Mouse (Mus musculus) MEL (cell line): ENCODE measurements around the gene Cnksr1. TPM values are rescaled to one million over a fixed set of nuclear protein-coding genes. Genes with fewer than 3 reads are reported as not detected.

ENCODE experiments used
- DNase-seq: peaks from one replicate; pipeline ENCODE4 v3.0.0; 2011; ENCODE audit warnings: low read depth, low spot score
- H3K27ac ChIP-seq: 2 replicates; pipeline ENCODE4 v1.5.1; 2012; ENCODE audit warnings: low read depth, mild to moderate bottlenecking, control low read depth, low read length, moderate library complexity; ENCODE audit not compliant: control insufficient read depth
- H3K27me3 ChIP-seq, 2 experiments: fragments of 150-350 bp in 1 of 2; sonication (generic) in 1 of 2; 2 replicates each; pipeline ENCODE4 v1.6.1; 2012; ENCODE audit warnings: low read length in 2 of 2, mild to moderate bottlenecking in 2 of 2, improper control_type of control experiment in 1 of 2, moderate library complexity in 1 of 2; ENCODE audit not compliant: insufficient read depth in 2 of 2, control insufficient read depth in 1 of 2
- H3K36me3 ChIP-seq, 2 experiments: 2 replicates each; pipeline ENCODE4 v1.6.1; 2012 to 2014; ENCODE audit warnings: low read length in 2 of 2, improper control_type of control experiment in 1 of 2, inconsistent platforms in 1 of 2, mild to moderate bottlenecking in 1 of 2; ENCODE audit not compliant: insufficient read depth in 2 of 2, control insufficient read depth in 1 of 2
- H3K4me1 ChIP-seq, 2 experiments: fragments of 150-350 bp in 1 of 2; sonication (generic) in 1 of 2; 2 replicates each; pipeline ENCODE4 v1.6.1; 2012; ENCODE audit warnings: low read length in 2 of 2, improper control_type of control experiment in 1 of 2, mild to moderate bottlenecking in 1 of 2; ENCODE audit not compliant: insufficient read depth in 2 of 2, control insufficient read depth in 1 of 2
- H3K4me3 ChIP-seq, 2 experiments: fragments of 150-350 bp in 1 of 2; sonication (generic) in 1 of 2; 2 replicates each; pipeline ENCODE4 v1.5.1; 2012; ENCODE audit warnings: low read depth in 2 of 2, low read length in 2 of 2, mild to moderate bottlenecking in 2 of 2, moderate library complexity in 2 of 2, control low read depth in 1 of 2, improper control_type of control experiment in 1 of 2; ENCODE audit not compliant: control insufficient read depth in 1 of 2, insufficient read depth in 1 of 2
- H3K79me2 ChIP-seq: 2 replicates; pipeline ENCODE4 v1.6.1; 2012; ENCODE audit warnings: mild to moderate bottlenecking, low read length, moderate library complexity; ENCODE audit not compliant: control insufficient read depth, poor library complexity, insufficient read depth
- H3K9ac ChIP-seq: 2 replicates; pipeline ENCODE4 v1.6.1; 2012; ENCODE audit warnings: low read depth, mild to moderate bottlenecking, control low read depth, low read length, moderate library complexity; ENCODE audit not compliant: control insufficient read depth, poor library complexity, severe bottlenecking
- H3K9me3 ChIP-seq: fragments of 150-350 bp; sonication (generic); replicated peaks from 2 replicates; pipeline ENCODE4 v1.6.1; 2012; ENCODE audit warnings: mild to moderate bottlenecking, low read length, improper control_type of control experiment, moderate library complexity; ENCODE audit not compliant: insufficient read depth
- CHD1 ChIP-seq: IDR thresholded peaks from 2 replicates; pipeline ENCODE4 v1.6.1; 2012; ENCODE audit warnings: low read depth, mild to moderate bottlenecking, inconsistent platforms, low read length, improper control_type of control experiment
- CTCF ChIP-seq, 3 experiments: IDR thresholded peaks in 2 of 3; conservative IDR thresholded peaks in 1 of 3; 2 replicates each; pipeline ENCODE4 v1.5.1; 2011 to 2012; ENCODE audit warnings: low read length in 3 of 3, low read depth in 2 of 3, mild to moderate bottlenecking in 2 of 3, improper control_type of control experiment in 1 of 3, inconsistent platforms in 1 of 3, mixed read lengths in 1 of 3, moderate library complexity in 1 of 3; ENCODE audit not compliant: control insufficient read depth in 1 of 3, insufficient read depth in 1 of 3, poor library complexity in 1 of 3, severe bottlenecking in 1 of 3
- ETS1 ChIP-seq: IDR thresholded peaks from 2 replicates; pipeline ENCODE4 v1.6.1; 2012; ENCODE audit warnings: low read depth, mild to moderate bottlenecking, inconsistent platforms, low read length, improper control_type of control experiment, moderate library complexity
- JUND ChIP-seq: IDR thresholded peaks from 2 replicates; pipeline ENCODE4 v1.6.1; 2011; ENCODE audit warnings: low read depth, mild to moderate bottlenecking, improper control_type of control experiment, low read length
- MAX ChIP-seq: IDR thresholded peaks from 2 replicates; pipeline ENCODE4 v1.6.1; 2011; ENCODE audit warnings: low read length, improper control_type of control experiment
- MAZ ChIP-seq: IDR thresholded peaks from 2 replicates; pipeline ENCODE4 v1.6.1; 2012; ENCODE audit warnings: low read depth, mild to moderate bottlenecking, inconsistent platforms, low read length, improper control_type of control experiment
- MYB ChIP-seq: IDR thresholded peaks from 2 replicates; pipeline ENCODE4 v1.6.1; 2011; ENCODE audit warnings: mild to moderate bottlenecking, low read depth, low read length, improper control_type of control experiment
- MYC ChIP-seq: IDR thresholded peaks from 2 replicates; pipeline ENCODE4 v1.6.1; 2011; ENCODE audit warnings: low read depth, mild to moderate bottlenecking, low read length, improper control_type of control experiment, moderate library complexity
- POLR2A ChIP-seq, 2 experiments: IDR thresholded peaks; 2 replicates each; pipeline ENCODE4 v1.6.1; 2011 to 2012; ENCODE audit warnings: low read length in 2 of 2, mild to moderate bottlenecking in 2 of 2, control low read depth in 1 of 2, improper control_type of control experiment in 1 of 2, low read depth in 1 of 2, moderate library complexity in 1 of 2; ENCODE audit not compliant: control insufficient read depth in 1 of 2, insufficient read depth in 1 of 2, poor library complexity in 1 of 2
- POLR2AphosphoS5 ChIP-seq: IDR thresholded peaks from 2 replicates; pipeline ENCODE4 v1.6.1; 2012; ENCODE audit warnings: low read depth, borderline replicate concordance, mild to moderate bottlenecking, inconsistent platforms, low read length, moderate library complexity, mixed read lengths
- RAD21 ChIP-seq: IDR thresholded peaks from 2 replicates; pipeline ENCODE4 v1.6.1; 2011; ENCODE audit warnings: mild to moderate bottlenecking, low read depth, low read length, improper control_type of control experiment
- RCOR1 ChIP-seq: IDR thresholded peaks from 2 replicates; pipeline ENCODE4 v1.6.1; 2012; ENCODE audit warnings: low read depth, mild to moderate bottlenecking, inconsistent platforms, low read length, improper control_type of control experiment
- UBTF ChIP-seq: IDR thresholded peaks from 2 replicates; pipeline ENCODE4 v1.6.1; 2012; ENCODE audit warnings: low read depth, mild to moderate bottlenecking, inconsistent platforms, low read length, improper control_type of control experiment, moderate library complexity, borderline replicate concordance; ENCODE audit not compliant: insufficient read depth
- USF1 ChIP-seq: IDR thresholded peaks from 2 replicates; pipeline ENCODE4 v1.6.1; 2014; ENCODE audit warnings: low read depth, mild to moderate bottlenecking, inconsistent platforms, low read length, improper control_type of control experiment, moderate library complexity
- ZC3H11A ChIP-seq: IDR thresholded peaks from 2 replicates; pipeline ENCODE4 v1.6.1; 2012; ENCODE audit warnings: low read depth, mild to moderate bottlenecking, inconsistent platforms, low read length, improper control_type of control experiment
- ZNF384 ChIP-seq: IDR thresholded peaks from 2 replicates; pipeline ENCODE4 v1.6.1; 2012; ENCODE audit warnings: low read depth, mild to moderate bottlenecking, inconsistent platforms, low read length, improper control_type of control experiment
- polyA plus RNA-seq, 2 experiments: library from polyadenylated mRNA; stranded (reverse) in 1 of 2; unstranded in 1 of 2; fragments of >175 nt in 1 of 2; fragments of >200 nt in 1 of 2; gene quantifications; 2 replicates each; pipeline versions ENCODE4 v1.2.1 to v1.2.4; 2012; ENCODE audit warnings: low replicate concordance in 2 of 2, low read depth in 1 of 2; ENCODE audit not compliant: insufficient read length in 2 of 2, insufficient read depth in 1 of 2, missing spikeins in 1 of 2
- total RNA-seq: library from RNA; depleted of rRNA; stranded (reverse); fragments of 300-350 nt; gene quantifications from 2 replicates; pipeline ENCODE4 v1.2.3, GENCODE M21; 2012

Gene Cnksr1
- total and polyA plus RNA-seq, 3 experiments = 0.07 TPM; not detected in 2

- Histone ChIP-seq H3K27ac (no peak overlapping the region), H3K79me2 (no peaks in the 10 kb centered on the region), H3K9ac (no peak overlapping the region), H3K27me3 (no peaks in the 10 kb centered on the region), H3K4me1 (no peaks in the 10 kb centered on the region), H3K4me3 (no peak overlapping the region), H3K9me3 (no peaks in the 10 kb centered on the region), H3K36me3 (no peaks in the 10 kb centered on the region)
- DNase-seq = no peak
- TF ChIP-seq CHD1 (no peak), ETS1 (no peak)
Measured at GRCm38 (mm10) chr4:134256407-134257197, 18.4 kb upstream of the Cnksr1 start.

- H3K27ac ChIP-seq = no peak overlapping the region
- H3K4me1 ChIP-seq = no peaks in the 10 kb centered on the region
- no peaks in the 10 kb centered on the region for H3K36me3 ChIP-seq
- no peak overlapping the region for H3K4me3 ChIP-seq
- H3K9me3 ChIP-seq = no peaks in the 10 kb centered on the region
- no peaks in the 10 kb centered on the region for H3K27me3 ChIP-seq
- TF ChIP-seq MYB (no peak), POLR2AphosphoS5 (no peak), MAX (no peak), MYC (no peak), USF1 (no peak), UBTF (no peak), MAZ (no peak), JUND (no peak), ZC3H11A (no peak), CHD1 (no peak), ETS1 (no peak), ZNF384 (no peak), POLR2A (IDR thresholded peaks at IDR 0.05; ENCODE audit: control insufficient read depth in 1 of 2, insufficient read depth in 1 of 2, low read depth in 1 of 2, low read length in 2 of 2, poor library complexity in 1 of 2) (no peak), RCOR1 (no peak), CTCF (IDR thresholded peaks at IDR 0.05 in 2 of 3, conservative IDR thresholded peaks at IDR 0.05 in 1 of 3; ENCODE audit: control insufficient read depth in 1 of 3, insufficient read depth in 1 of 3, low read depth in 2 of 3, low read length in 3 of 3, poor library complexity in 1 of 3, severe bottlenecking in 1 of 3) (no peak), RAD21 (no peak)
- H3K9ac ChIP-seq = no peak overlapping the region
- DNase-seq = no peak
- H3K79me2 ChIP-seq = no peaks in the 10 kb centered on the region
Measured at GRCm38 (mm10) chr4:134255854-134256253, 17.7 kb upstream of the Cnksr1 start.
